ENCODE assay signal across 32 mouse cellular contexts in genomic region chr2:164534315-164534714, GRCm38 (mm10). TPM values are rescaled to one million over a fixed set of nuclear protein-coding genes. Genes with fewer than 3 reads are reported as not detected.
DNase-seq lines count a peak whose midpoint lies in the region; TF ChIP-seq lines count a peak whose summit lies in the region.
"Had no signal": no experiment of that assay in that cellular context is flagged by ENCODE, and none has a peak within 500 bp of the region (broad histone marks: within the 10 kb centered on the region; RNA-seq: fewer than 3 reads in every experiment).

No protein-coding gene starts in this region.

- no peak overlapping the region for H3K4me3 ChIP-seq in ES-E14 (ENCODE audit: insufficient read depth in 1 of 2, low read depth in 1 of 2, low read length in 2 of 2, poor library complexity in 1 of 2, severe bottlenecking in 1 of 2)
- H3K4me3 ChIP-seq: forebrain, embryonic 13.5 days; kidney, embryonic 15.5 days; limb, embryonic 13.5 days; lung, embryonic 15.5 days; neural tube, embryonic 12.5 days had no signal

- H3K4me1 ChIP-seq in ES-E14 (ENCODE audit: control insufficient read depth in 2 of 2, insufficient read depth in 2 of 2, low read length in 2 of 2, poor library complexity in 1 of 2), result peaks cover 0 to 15% of the 10 kb centered on the region in 2 experiments; a peak in 1 of 4 replicates
- H3K4me1 ChIP-seq: forebrain, embryonic 13.5 days; kidney, embryonic 15.5 days; limb, embryonic 13.5 days; lung, embryonic 15.5 days; neural tube, embryonic 12.5 days had no signal

- H3K9me3 ChIP-seq in ES-E14 (ENCODE audit: control insufficient read depth, insufficient read depth, low read depth, low read length), result no peaks in the 10 kb centered on the region
- H3K9me3 ChIP-seq: forebrain, embryonic 13.5 days; G1E; kidney, embryonic 15.5 days; limb, embryonic 13.5 days; lung, embryonic 15.5 days; neural tube, embryonic 12.5 days had no signal

- H3K27ac ChIP-seq in ES-E14 (ENCODE audit: insufficient read depth, low read depth, low read length, poor library complexity, severe bottlenecking), result no peak overlapping the region
- H3K27ac ChIP-seq: forebrain, embryonic 13.5 days; hindbrain, embryonic 14.5 days; kidney, embryonic 15.5 days; limb, embryonic 13.5 days; lung, embryonic 15.5 days; neural tube, embryonic 12.5 days had no signal

- DNase-seq in CD4-positive helper T cell, adult 2 months (ENCODE audit: low read depth, low spot score), result peak; percentile 69
- no peak for DNase-seq in ES-E14 (ENCODE audit: low read depth, low spot score)
- DNase-seq in induced T-regulatory cell, adult 2 months (ENCODE audit: low read depth), result peak; percentile 47
- peak; percentile 30 for DNase-seq in thymus, postnatal 25 days
- no peak for DNase-seq in retina, embryonic 14.5 days (ENCODE audit: low spot score)
- no peak for DNase-seq in left cerebral cortex, adult 18-20 months (ENCODE audit: low spot score in 2 of 2)
- no peak for DNase-seq in lung, postnatal 10 days
- DNase-seq: adrenal gland, postnatal 36 days; cerebellum, adult 18-20 months; cerebellum, postnatal 14 days; gastrocnemius, postnatal 14 days; heart, adult 11 months; heart, postnatal 36 days; kidney, adult 18-20 months; kidney, postnatal 25 days; lung, postnatal 36 days; right cerebral cortex, postnatal 25 days; spleen, adult 18-20 months had no signal

- peak overlapping the region; percentile 49; the same call in 1 of the 2 replicates for H3K9ac ChIP-seq in ES-E14 (ENCODE audit: insufficient read depth, low read depth, low read length, poor library complexity, severe bottlenecking)
- H3K9ac ChIP-seq: forebrain, embryonic 13.5 days; hindbrain, embryonic 14.5 days; kidney, embryonic 15.5 days; limb, embryonic 13.5 days; lung, embryonic 15.5 days; neural tube, embryonic 12.5 days had no signal

- in situ Hi-C loops in ES-E14 (cut with MboI; ENCODE audit: low sequenced_read_pairs in 2 of 2, unreplicated experiment in 2 of 2), result no loop called here

- no peaks in the 10 kb centered on the region for H3K36me3 ChIP-seq in ES-E14 (ENCODE audit: control insufficient read depth, insufficient read depth, low read length, poor library complexity, severe bottlenecking)
- H3K36me3 ChIP-seq: G1E; kidney, embryonic 15.5 days; limb, embryonic 13.5 days; lung, embryonic 15.5 days; neural tube, embryonic 12.5 days had no signal

TF ChIP-seq in ES-E14, 5 proteins besides CTCF, POLR2A, EP300 and RAD21:
- no peak for TF ChIP-seq CHD2 (IDR thresholded peaks at IDR 0.05; ENCODE audit: low read depth, low read length)

RNA-seq across cellular contexts. Expression of gene Wfdc2, which starts 27.9 kb away (rescaled TPM):
- total RNA-seq in ES-E14 (2012; rRNA removed), result 41.5 and 58.4 TPM in 2 replicates
- under 1 TPM in 1 of 2 experiments, not detected in 1; 0.59 TPM for total RNA-seq in left cerebral cortex, adult 18-20 months (2021)
- total RNA-seq: adrenal gland, postnatal 36 days; CH12.LX; G1E; gastrocnemius, postnatal 14 days; left cerebral cortex, postnatal 36 days; megakaryocyte, adult 5-6 weeks had no signal

RNA-seq across cellular contexts. Expression of gene Pigt, which starts 37.0 kb away (rescaled TPM):
- 57.2 and 97.3 TPM in 2 replicates for total RNA-seq in ES-E14 (2012; rRNA removed)
- 10 to 100 TPM; 83.0 to 89.2 TPM for total RNA-seq in left cerebral cortex, adult 18-20 months (2021)

RNA-seq across cellular contexts. Expression of gene Spint3, which starts 38.9 kb away (rescaled TPM):
- not detected in 2 replicates for total RNA-seq in ES-E14 (2012; rRNA removed)
- total RNA-seq in left cerebral cortex, adult 18-20 months (2021), result not detected
- total RNA-seq: adrenal gland, adult 18-20 months; adrenal gland, postnatal 36 days; CH12.LX; G1E; gastrocnemius, postnatal 14 days; heart, postnatal 36 days; layer of hippocampus, adult 18-20 months; layer of hippocampus, postnatal 10 days; left cerebral cortex, adult 8-10 months; left cerebral cortex, postnatal 36 days; megakaryocyte, adult 5-6 weeks had no signal

RNA-seq across cellular contexts. Expression of gene Dbndd2, which starts 48.4 kb away (rescaled TPM):
- total RNA-seq in ES-E14 (2012; rRNA removed), result 2.9 and 4.2 TPM in 2 replicates
- 100 to 1,000 TPM; 108 to 126 TPM for total RNA-seq in left cerebral cortex, adult 18-20 months (2021)

RNA-seq across cellular contexts. Expression of gene Wfdc6a, which starts 50.9 kb away (rescaled TPM):
- total RNA-seq in ES-E14 (2012; rRNA removed), result not detected in 2 replicates
- total RNA-seq in left cerebral cortex, adult 18-20 months (2021), result not detected
- total RNA-seq: CH12.LX; G1E; gastrocnemius, postnatal 14 days; layer of hippocampus, adult 18-20 months; left cerebral cortex, adult 8-10 months; left cerebral cortex, postnatal 36 days; megakaryocyte, adult 5-6 weeks had no signal

Comparison
In these comparisons a context has a peak if more than half of its experiments do, and no peak if none do; other contexts are left out.
1. DNase-seq: peak in CD4-positive helper T cell, adult 2 months (single experiment), induced T-regulatory cell, adult 2 months (single experiment) and thymus, postnatal 25 days (single experiment); none in ES-E14 (single experiment), retina, embryonic 14.5 days (single experiment), left cerebral cortex, adult 18-20 months (0 of 2) and lung, postnatal 10 days (single experiment).
2. RNA of gene Wfdc2, which starts 27.9 kb away (total RNA-seq): 41.5 to 58.4 TPM in ES-E14; 0.59 TPM in left cerebral cortex, adult 18-20 months; every median in the first group is over 10 times any median in the second.